In genomic region chr10:52309196-52309595, GRCm38 (mm10) we compare ENCODE assay signal across 11 mouse cellular contexts. TPM values are rescaled to one million over a fixed set of nuclear protein-coding genes. Genes with fewer than 3 reads are reported as not detected.
DNase-seq lines count a peak whose midpoint lies in the region; ATAC-seq and TF ChIP-seq lines count a peak whose summit lies in the region.
"Had no signal": no experiment of that assay in that cellular context is flagged by ENCODE, and none has a peak within 500 bp of the region (broad histone marks: within the 10 kb centered on the region; RNA-seq: fewer than 3 reads in every experiment).

No protein-coding gene starts in this region.

- no peaks in the 10 kb centered on the region for H3K9me3 ChIP-seq in kidney, embryonic 14.5 days (ENCODE audit: control insufficient read depth, low read length)
- H3K9me3 ChIP-seq in lung, postnatal 0 days (ENCODE audit: low read length): no peaks in the 10 kb centered on the region
- no peaks in the 10 kb centered on the region for H3K9me3 ChIP-seq in hindbrain, embryonic 12.5 days (replicated peaks)

- 62% methylated on average over 8 of the region's 8 CpGs for WGBS in kidney, embryonic 14.5 days
- 59% methylated on average over 8 of the region's 8 CpGs for WGBS in lung, postnatal 0 days
- 78% methylated on average over 8 of the region's 8 CpGs for WGBS in hindbrain, embryonic 12.5 days

- H3K27ac ChIP-seq in kidney, embryonic 14.5 days (ENCODE audit: low read depth, low read length): no peak overlapping the region
- peak overlapping the region; percentile 16; the same call in 1 of the 2 replicates for H3K27ac ChIP-seq in lung, postnatal 0 days (ENCODE audit: low read length)
- H3K27ac ChIP-seq in hindbrain, embryonic 12.5 days: no peak overlapping the region
- H3K27ac ChIP-seq: hindbrain, embryonic 14.5 days had no signal

- no peak overlapping the region for H3K4me3 ChIP-seq in kidney, embryonic 14.5 days (ENCODE audit: low read length)
- H3K4me3 ChIP-seq in lung, postnatal 0 days (ENCODE audit: low read depth, low read length): no peak overlapping the region
- H3K4me3 ChIP-seq in hindbrain, embryonic 12.5 days: no peak overlapping the region

- no peaks in the 10 kb centered on the region for H3K27me3 ChIP-seq in kidney, embryonic 14.5 days (ENCODE audit: control insufficient read depth, insufficient read depth, low read length)
- H3K27me3 ChIP-seq in lung, postnatal 0 days (replicated peaks; ENCODE audit: insufficient read depth, low read length): no peaks in the 10 kb centered on the region
- H3K27me3 ChIP-seq in hindbrain, embryonic 12.5 days: no peaks in the 10 kb centered on the region

- TF ChIP-seq EP300 in lung, postnatal 0 days (IDR thresholded peaks at IDR 0.05): peak; percentile 90

- TF ChIP-seq CTCF in lung, postnatal 0 days (IDR thresholded peaks at IDR 0.05): no peak; the same call in 1 of the 2 replicates

- H3K9ac ChIP-seq in kidney, embryonic 14.5 days (ENCODE audit: low read depth, low read length): no peak overlapping the region
- no peak overlapping the region for H3K9ac ChIP-seq in lung, postnatal 0 days (replicated peaks; ENCODE audit: low read depth)
- no peak overlapping the region for H3K9ac ChIP-seq in hindbrain, embryonic 12.5 days
- H3K9ac ChIP-seq: hindbrain, embryonic 14.5 days had no signal

- no peaks in the 10 kb centered on the region for H3K4me1 ChIP-seq in kidney, embryonic 14.5 days (ENCODE audit: control insufficient read depth, insufficient read depth, low read length)
- H3K4me1 ChIP-seq in lung, postnatal 0 days (ENCODE audit: insufficient read depth, low read depth, low read length): no peaks in the 10 kb centered on the region
- no peaks in the 10 kb centered on the region for H3K4me1 ChIP-seq in hindbrain, embryonic 12.5 days

- peak; percentile 53 to 74 for DNase-seq in adrenal gland, adult (ENCODE audit: inconsistent age in 2 of 2, low spot score in 1 of 2)
- no peak for DNase-seq in adrenal gland, adult 18-20 months (ENCODE audit: low spot score in 2 of 2)
- DNase-seq in heart, adult 9 months (ENCODE audit: low spot score in 2 of 2): peak; percentile 80 to 93
- peak; percentile 61 for DNase-seq in lung, postnatal 0 days (ENCODE audit: low spot score)
- no peak for DNase-seq in left cerebral cortex, adult 9 months (ENCODE audit: low spot score in 2 of 2)
- no peak for DNase-seq in cerebellum, adult 9-10 months

- no peak overlapping the region for H3K4me2 ChIP-seq in kidney, embryonic 14.5 days (replicated peaks; ENCODE audit: low read depth, low read length)
- H3K4me2 ChIP-seq in lung, postnatal 0 days (replicated peaks; ENCODE audit: low read depth, low read length): no peak overlapping the region
- H3K4me2 ChIP-seq in hindbrain, embryonic 12.5 days (replicated peaks): no peak overlapping the region
- H3K4me2 ChIP-seq: hindbrain, embryonic 14.5 days had no signal

- peaks cover 19% of the 10 kb centered on the region; the same call in 1 of the 2 replicates for H3K36me3 ChIP-seq in kidney, embryonic 14.5 days (ENCODE audit: control insufficient read depth, insufficient read depth, low read length)
- no peaks in the 10 kb centered on the region for H3K36me3 ChIP-seq in lung, postnatal 0 days (ENCODE audit: insufficient read depth, low read length)
- H3K36me3 ChIP-seq in hindbrain, embryonic 12.5 days: no peaks in the 10 kb centered on the region

- ATAC-seq in kidney, embryonic 14.5 days (ENCODE audit: low FRiP score, low TSS enrichment): 0 out of 2 replicates have a peak, but pooled peaks have one; percentile 43
- peak; percentile 90 for ATAC-seq in lung, postnatal 0 days
- ATAC-seq in hindbrain, embryonic 12.5 days (ENCODE audit: low FRiP score): no peak

RNA-seq across cellular contexts. Expression of gene Gm26741, which starts 49.4 kb away (rescaled TPM):
- total RNA-seq in adrenal gland, adult 18-20 months (2021): not detected
- not detected in 2 replicates for polyA plus RNA-seq in kidney, embryonic 14.5 days (2014; fragmentation: Nextera tagmentation; extraction: Ambion mirVana)
- not detected in 2 replicates for polyA plus RNA-seq in lung, postnatal 0 days (2015; fragmentation: Nextera tagmentation; extraction: Ambion mirVana)
- not detected in 2 replicates for polyA plus RNA-seq in hindbrain, embryonic 12.5 days (2016; fragmentation: Nextera tagmentation; extraction: Ambion mirVana)
- polyA plus RNA-seq: hindbrain, embryonic 14.5 days; limb, embryonic 11.5 days; small intestine, adult 2 months had no signal

Comparison
In these comparisons a context has a peak if more than half of its experiments do, and no peak if none do; other contexts are left out.
1. DNase-seq: peak in adrenal gland, adult (2 of 2), heart, adult 9 months (2 of 2) and lung, postnatal 0 days (single experiment); none in adrenal gland, adult 18-20 months (0 of 2), left cerebral cortex, adult 9 months (0 of 2) and cerebellum, adult 9-10 months (single experiment).